Mouse (Mus musculus): ENCODE measurements around the gene Svop. TPM values are rescaled to one million over a fixed set of nuclear protein-coding genes. Genes with fewer than 3 reads are reported as not detected.
A peak's percentile ranks its signal among the peaks of the same experiment; 100 is the strongest.

Svop gene
- polyA plus RNA-seq, 1 experiment from 2014 or later: 102 TPM

DNA sequence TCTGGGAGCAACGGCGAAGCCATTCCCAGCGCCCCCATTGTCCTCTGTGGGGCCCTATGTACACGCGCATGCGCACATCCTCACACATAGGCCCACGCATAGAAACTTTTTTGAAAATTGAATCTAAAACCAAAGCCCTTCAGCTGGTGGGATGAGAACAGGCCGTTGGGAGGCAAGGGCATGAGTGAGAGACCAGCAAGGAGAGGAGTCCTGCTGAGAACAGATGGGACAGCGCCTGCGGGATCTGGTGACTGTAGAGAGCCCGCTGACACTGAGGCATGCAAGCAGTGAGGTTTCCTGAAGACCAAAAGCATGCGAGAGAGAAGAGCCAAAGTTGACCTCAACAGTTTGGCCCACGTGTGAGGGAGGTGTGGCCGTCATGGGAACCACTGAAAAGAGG, 5.9 kb downstream of the Svop start:
- no peaks in the 10 kb centered on the region for H3K9me3 ChIP-seq (ENCODE audit: control insufficient read depth, low read length)
- H3K9ac ChIP-seq (replicated peaks; ENCODE audit: low read depth, low read length): no peak overlapping the region
- H3K36me3 ChIP-seq (ENCODE audit: control insufficient read depth, insufficient read depth): no peaks in the 10 kb centered on the region
- ATAC-seq: no peak
- no peak overlapping the region for H3K4me2 ChIP-seq (ENCODE audit: low read length)
- no peak overlapping the region for H3K4me3 ChIP-seq (replicated peaks; ENCODE audit: low read length)
- peaks cover 15% of the 10 kb centered on the region for H3K4me1 ChIP-seq (replicated peaks; ENCODE audit: control insufficient read depth, insufficient read depth, low read length)
- H3K27ac ChIP-seq (ENCODE audit: low read length): no peak overlapping the region
- no peaks in the 10 kb centered on the region for H3K27me3 ChIP-seq (replicated peaks; ENCODE audit: control insufficient read depth, insufficient read depth, low read length)
- WGBS: 83% methylated on average over 14 of the region's 14 CpGs

DNA sequence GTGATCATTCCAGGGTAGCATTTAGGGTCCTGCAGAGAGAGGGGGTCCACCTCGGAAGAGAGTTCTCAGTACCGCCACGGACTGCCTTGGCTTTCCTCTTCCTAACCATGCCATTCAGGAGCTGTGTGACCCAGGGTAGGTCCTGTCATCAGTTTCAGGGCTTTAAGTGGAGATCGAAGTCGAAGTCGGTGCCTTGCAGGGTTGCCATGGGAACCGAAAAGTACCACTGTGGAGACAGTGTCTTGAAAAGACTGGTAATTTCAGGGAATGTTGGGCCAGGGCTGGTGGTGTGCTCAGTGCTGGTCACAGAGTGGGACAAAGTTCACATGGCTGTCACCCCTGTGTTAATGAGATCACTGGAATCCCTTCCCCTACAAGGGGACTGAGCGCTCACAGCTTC, 14.4 kb downstream of the Svop start:
- H3K4me2 ChIP-seq (ENCODE audit: low read length): no peak overlapping the region
- WGBS: 53% methylated on average over 8 of the region's 8 CpGs

DNA sequence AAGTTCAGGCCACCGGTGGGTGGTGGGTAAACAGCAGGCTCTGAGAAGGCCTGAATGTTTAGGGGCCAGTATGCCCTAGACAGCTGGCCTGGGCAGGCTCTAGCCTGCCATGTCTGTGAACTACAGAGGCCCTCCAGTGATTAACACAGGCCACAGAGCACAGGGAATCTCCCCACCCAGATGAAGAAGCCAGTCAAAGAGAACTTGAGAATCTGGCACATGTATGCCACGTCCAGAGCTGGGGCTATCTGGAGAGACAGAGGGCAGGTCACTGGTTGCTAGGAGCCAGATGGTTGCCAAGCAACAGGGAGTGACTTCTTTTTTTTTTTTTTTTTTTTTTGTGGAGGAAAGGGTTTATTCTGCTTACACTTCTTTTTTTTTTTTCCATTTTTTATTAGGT, 19.1 kb downstream of the Svop start:
- H3K4me2 ChIP-seq (ENCODE audit: low read length): no peak overlapping the region
- 51% methylated on average over 2 of the region's 2 CpGs for WGBS
- no peaks in the 10 kb centered on the region for H3K27me3 ChIP-seq (replicated peaks; ENCODE audit: control insufficient read depth, insufficient read depth, low read length)
- no peak overlapping the region for H3K4me3 ChIP-seq (replicated peaks; ENCODE audit: low read length)
- no peaks in the 10 kb centered on the region for H3K36me3 ChIP-seq (ENCODE audit: control insufficient read depth, insufficient read depth)
- no peak for ATAC-seq
- no peaks in the 10 kb centered on the region for H3K9me3 ChIP-seq (ENCODE audit: control insufficient read depth, low read length)
- no peak overlapping the region for H3K27ac ChIP-seq (ENCODE audit: low read length)
- no peak overlapping the region for H3K9ac ChIP-seq (replicated peaks; ENCODE audit: low read depth, low read length)
- no peaks in the 10 kb centered on the region for H3K4me1 ChIP-seq (replicated peaks; ENCODE audit: control insufficient read depth, insufficient read depth, low read length)

More for the DNA sequence above, 14.4 kb downstream of the Svop start:
- Histone ChIP-seq H3K27me3 (replicated peaks; ENCODE audit: control insufficient read depth, insufficient read depth, low read length) (no peaks in the 10 kb centered on the region), H3K4me3 (replicated peaks; ENCODE audit: low read length) (no peak overlapping the region), H3K4me1 (replicated peaks; ENCODE audit: control insufficient read depth, insufficient read depth, low read length) (no peaks in the 10 kb centered on the region), H3K36me3 (ENCODE audit: control insufficient read depth, insufficient read depth) (no peaks in the 10 kb centered on the region), H3K9me3 (ENCODE audit: control insufficient read depth, low read length) (no peaks in the 10 kb centered on the region), H3K9ac (replicated peaks; ENCODE audit: low read depth, low read length) (no peak overlapping the region), H3K27ac (ENCODE audit: low read length) (no peak overlapping the region)
- no peak for ATAC-seq

DNA sequence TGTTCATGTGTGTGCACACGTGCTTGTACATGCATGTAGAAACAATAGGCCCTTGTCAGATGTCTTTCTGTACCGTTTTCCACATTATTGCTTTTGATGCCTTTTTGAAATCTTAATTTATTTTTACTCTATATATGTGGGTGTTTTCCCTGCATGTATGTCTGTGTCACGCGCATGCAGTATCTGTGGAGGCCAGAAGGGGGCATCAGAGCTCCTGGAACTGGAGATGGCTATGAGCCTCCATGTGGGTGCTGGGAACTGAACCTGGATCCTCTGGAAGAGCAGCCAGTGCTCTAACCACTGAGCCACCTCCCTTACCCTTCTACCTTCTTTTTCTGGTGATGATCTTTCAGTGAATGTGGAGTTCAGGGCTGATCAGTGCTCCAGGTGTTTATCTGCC, 20.5 kb downstream of the Svop start:
- H3K4me3 ChIP-seq (replicated peaks; ENCODE audit: low read length): no peak overlapping the region
- ATAC-seq: no peak
- H3K9ac ChIP-seq (replicated peaks; ENCODE audit: low read depth, low read length): no peak overlapping the region
- H3K4me1 ChIP-seq (replicated peaks; ENCODE audit: control insufficient read depth, insufficient read depth, low read length): no peaks in the 10 kb centered on the region
- H3K9me3 ChIP-seq (ENCODE audit: control insufficient read depth, low read length): no peaks in the 10 kb centered on the region
- H3K4me2 ChIP-seq (ENCODE audit: low read length): no peak overlapping the region
- H3K27me3 ChIP-seq (replicated peaks; ENCODE audit: control insufficient read depth, insufficient read depth, low read length): no peaks in the 10 kb centered on the region
- no peaks in the 10 kb centered on the region for H3K36me3 ChIP-seq (ENCODE audit: control insufficient read depth, insufficient read depth)
- 95% methylated on average over 4 of the region's 4 CpGs for WGBS
- H3K27ac ChIP-seq (ENCODE audit: low read length): no peak overlapping the region

DNA sequence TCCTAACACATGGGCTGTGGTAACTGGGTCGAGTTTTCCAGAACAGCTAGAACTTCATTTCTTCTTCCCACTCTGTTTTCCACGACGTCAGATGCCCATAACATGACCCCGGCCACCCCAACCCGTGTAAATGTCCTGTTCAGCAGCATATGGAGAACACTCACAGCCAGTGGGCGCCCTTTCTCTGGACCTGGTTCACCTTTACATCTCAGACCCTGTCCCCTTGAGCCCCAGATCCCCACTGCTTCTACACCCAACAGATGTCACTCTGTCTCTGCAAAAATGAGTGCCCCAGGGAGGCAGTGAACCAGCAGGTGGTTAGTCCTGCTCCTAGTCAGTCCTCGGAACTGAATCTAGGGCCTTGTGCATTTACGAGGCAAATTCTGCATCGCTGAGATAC, 23.4 kb downstream of the Svop start:
- Histone ChIP-seq H3K4me3 (replicated peaks; ENCODE audit: low read length) (no peak overlapping the region), H3K4me2 (ENCODE audit: low read length) (no peak overlapping the region), H3K36me3 (ENCODE audit: control insufficient read depth, insufficient read depth) (peaks cover 7% of the 10 kb centered on the region; the same call in 1 of the 2 replicates), H3K9me3 (ENCODE audit: control insufficient read depth, low read length) (no peaks in the 10 kb centered on the region), H3K27me3 (replicated peaks; ENCODE audit: control insufficient read depth, insufficient read depth, low read length) (no peaks in the 10 kb centered on the region), H3K9ac (replicated peaks; ENCODE audit: low read depth, low read length) (no peak overlapping the region), H3K27ac (ENCODE audit: low read length) (no peak overlapping the region), H3K4me1 (replicated peaks; ENCODE audit: control insufficient read depth, insufficient read depth, low read length) (peaks cover 2% of the 10 kb centered on the region; the same call in 1 of the 2 replicates)
- WGBS: 80% methylated on average over 9 of the region's 9 CpGs
- ATAC-seq: no peak

DNA sequence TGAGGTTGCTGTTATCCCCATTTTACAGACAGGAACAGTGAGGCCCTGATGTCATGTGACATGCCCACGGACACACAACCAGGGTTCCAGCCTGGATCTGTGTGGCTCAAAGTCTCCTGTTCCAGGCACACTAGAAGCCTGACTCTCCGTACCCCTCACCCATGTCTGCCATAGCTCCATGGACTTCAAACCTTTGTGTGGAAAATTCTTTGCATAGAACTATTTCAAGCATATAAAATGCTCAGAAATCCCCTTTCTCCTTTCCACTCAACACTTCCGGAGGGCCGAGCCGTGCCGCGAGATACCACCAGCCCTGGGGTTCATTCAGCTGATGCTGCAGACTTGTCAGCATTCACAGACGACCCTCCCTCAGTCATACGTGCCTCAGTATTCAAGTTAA, 23.8 kb downstream of the Svop start:
- H3K4me3 ChIP-seq (replicated peaks; ENCODE audit: low read length): no peak overlapping the region
- WGBS: 82% methylated on average over 9 of the region's 9 CpGs
- H3K9ac ChIP-seq (replicated peaks; ENCODE audit: low read depth, low read length): no peak overlapping the region
- ATAC-seq: no peak
- H3K27me3 ChIP-seq (replicated peaks; ENCODE audit: control insufficient read depth, insufficient read depth, low read length): no peaks in the 10 kb centered on the region
- H3K9me3 ChIP-seq (ENCODE audit: control insufficient read depth, low read length): no peaks in the 10 kb centered on the region
- H3K27ac ChIP-seq (ENCODE audit: low read length): no peak overlapping the region
- peaks cover 11% of the 10 kb centered on the region; the same call in 1 of the 2 replicates for H3K36me3 ChIP-seq (ENCODE audit: control insufficient read depth, insufficient read depth)
- H3K4me2 ChIP-seq (ENCODE audit: low read length): no peak overlapping the region
- peaks cover 2% of the 10 kb centered on the region; the same call in 1 of the 2 replicates for H3K4me1 ChIP-seq (replicated peaks; ENCODE audit: control insufficient read depth, insufficient read depth, low read length)

DNA sequence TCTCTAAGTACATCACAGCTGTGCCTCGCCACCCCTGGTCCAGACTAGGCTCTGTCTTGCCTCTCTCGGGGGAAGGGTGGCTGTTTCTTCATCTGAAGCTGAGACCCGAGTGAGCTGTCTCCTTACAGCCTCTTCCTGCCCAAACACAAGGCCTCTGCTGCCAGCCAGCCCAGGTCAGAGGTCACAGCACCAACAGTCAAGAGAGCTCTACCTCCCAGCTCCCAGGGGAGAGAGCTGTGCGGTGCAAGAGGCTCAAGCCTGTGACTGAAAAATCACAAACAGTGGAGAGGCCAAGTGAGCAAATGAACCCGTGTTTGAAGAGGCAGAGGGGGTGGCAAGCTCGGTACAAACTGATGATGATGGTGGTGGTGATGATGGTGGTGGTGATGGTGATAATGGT, 24.8 kb downstream of the Svop start:
- H3K27me3 ChIP-seq (replicated peaks; ENCODE audit: control insufficient read depth, insufficient read depth, low read length): no peaks in the 10 kb centered on the region
- no peak overlapping the region for H3K27ac ChIP-seq (ENCODE audit: low read length)
- no peak overlapping the region for H3K4me3 ChIP-seq (replicated peaks; ENCODE audit: low read length)
- no peak overlapping the region for H3K9ac ChIP-seq (replicated peaks; ENCODE audit: low read depth, low read length)
- peaks cover 11% of the 10 kb centered on the region; the same call in 1 of the 2 replicates for H3K36me3 ChIP-seq (ENCODE audit: control insufficient read depth, insufficient read depth)
- no peak for ATAC-seq
- no peak overlapping the region for H3K4me2 ChIP-seq (ENCODE audit: low read length)
- peaks cover 2% of the 10 kb centered on the region; the same call in 1 of the 2 replicates for H3K4me1 ChIP-seq (replicated peaks; ENCODE audit: control insufficient read depth, insufficient read depth, low read length)
- 49% methylated on average over 6 of the region's 6 CpGs for WGBS
- no peaks in the 10 kb centered on the region for H3K9me3 ChIP-seq (ENCODE audit: control insufficient read depth, low read length)

DNA sequence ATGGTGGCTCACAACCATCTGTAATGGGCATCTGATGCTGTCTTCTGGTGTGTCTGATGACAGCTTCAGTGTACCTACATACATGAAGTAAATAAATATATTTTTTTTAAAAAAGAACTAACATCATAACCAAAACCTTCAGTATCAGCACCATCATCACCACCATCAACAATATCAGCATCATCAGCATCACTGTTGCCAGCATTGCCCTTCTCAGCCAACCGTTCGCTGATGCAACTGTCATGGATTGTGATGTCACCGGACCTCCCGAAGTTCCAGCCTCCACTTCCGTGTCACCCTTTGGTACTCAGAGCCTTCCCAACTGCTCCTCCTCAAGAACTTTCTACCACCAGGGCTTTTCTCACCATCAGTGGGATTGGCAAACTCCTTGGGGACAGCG, 26.2 kb downstream of the Svop start, which contains the start of gene Usp30:
Gene Usp30, plus strand, starts transcription at position 301 of the 400 bp plus-strand sequence.
- Histone ChIP-seq H3K4me3 (replicated peaks; ENCODE audit: low read length) (no peak within 1 kb of the TSS), H3K4me2 (ENCODE audit: low read length) (no peak within 1 kb of the TSS), H3K9me3 (ENCODE audit: control insufficient read depth, low read length) (no peaks in the 10 kb centered on the region), H3K4me1 (replicated peaks; ENCODE audit: control insufficient read depth, insufficient read depth, low read length) (peaks cover 2% of the 10 kb centered on the region; the same call in 1 of the 2 replicates), H3K27me3 (replicated peaks; ENCODE audit: control insufficient read depth, insufficient read depth, low read length) (no peaks in the 10 kb centered on the region), H3K36me3 (ENCODE audit: control insufficient read depth, insufficient read depth) (peaks cover 11% of the 10 kb centered on the region; the same call in 1 of the 2 replicates), H3K27ac (ENCODE audit: low read length) (no peak within 1 kb of the TSS), H3K9ac (replicated peaks; ENCODE audit: low read depth, low read length) (no peak within 1 kb of the TSS)
- 94% methylated on average over 6 of the region's 6 CpGs for WGBS
- ATAC-seq: no peak

DNA sequence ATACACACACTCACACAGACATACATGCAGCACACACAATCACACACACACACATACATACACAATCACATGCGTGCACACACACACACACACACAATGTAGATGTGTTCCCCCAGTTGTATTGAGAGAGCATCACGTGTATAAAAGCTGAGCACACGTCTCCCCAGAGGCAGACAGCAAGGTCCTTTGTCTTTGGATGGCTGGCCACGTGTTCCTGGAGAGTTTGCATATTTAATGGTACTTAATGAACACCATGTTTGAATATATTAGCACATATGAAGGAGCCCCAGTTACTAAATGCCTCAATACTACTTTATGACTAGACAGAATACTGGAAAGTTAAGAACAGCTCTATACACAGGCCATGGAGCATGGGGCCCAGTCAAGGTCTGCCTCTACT, 27.4 kb downstream of the Svop start:
- no peak overlapping the region for H3K9ac ChIP-seq (replicated peaks; ENCODE audit: low read depth, low read length)
- H3K27ac ChIP-seq (ENCODE audit: low read length): no peak overlapping the region; the same call in 1 of the 2 replicates
- peak; percentile 49 for ATAC-seq
- H3K4me1 ChIP-seq (replicated peaks; ENCODE audit: control insufficient read depth, insufficient read depth, low read length): peaks cover 2% of the 10 kb centered on the region; the same call in 1 of the 2 replicates
- peaks cover 11% of the 10 kb centered on the region; the same call in 1 of the 2 replicates for H3K36me3 ChIP-seq (ENCODE audit: control insufficient read depth, insufficient read depth)
- no peak overlapping the region for H3K4me3 ChIP-seq (replicated peaks; ENCODE audit: low read length)
- no peaks in the 10 kb centered on the region for H3K27me3 ChIP-seq (replicated peaks; ENCODE audit: control insufficient read depth, insufficient read depth, low read length)
- no peak overlapping the region for H3K4me2 ChIP-seq (ENCODE audit: low read length)
- H3K9me3 ChIP-seq (ENCODE audit: control insufficient read depth, low read length): no peaks in the 10 kb centered on the region
- 50% methylated on average over 4 of the region's 4 CpGs for WGBS

DNA sequence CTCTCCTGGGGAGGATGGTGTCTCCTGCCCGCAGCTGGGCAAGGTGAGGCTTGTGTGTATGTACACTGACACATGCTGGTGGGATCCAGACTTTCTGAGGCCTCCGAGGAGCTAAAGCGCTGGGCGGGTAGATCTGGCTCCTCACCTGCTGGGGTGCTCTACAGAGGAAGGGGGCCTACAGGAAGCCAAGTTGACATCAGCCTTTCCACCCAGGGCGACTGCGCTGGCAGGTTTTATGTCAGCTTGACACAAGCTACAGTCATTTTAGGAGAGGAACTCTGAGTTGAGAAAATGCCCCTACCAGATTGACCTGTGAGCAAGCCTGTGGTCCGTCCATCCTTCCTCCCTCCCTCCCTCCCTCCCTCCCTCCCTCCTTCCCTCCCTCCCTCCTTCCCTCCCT, 29.7 kb downstream of the Svop start:
- H3K9me3 ChIP-seq (ENCODE audit: control insufficient read depth, low read length): no peaks in the 10 kb centered on the region
- no peak overlapping the region for H3K4me3 ChIP-seq (replicated peaks; ENCODE audit: low read length)
- H3K27me3 ChIP-seq (replicated peaks; ENCODE audit: control insufficient read depth, insufficient read depth, low read length): no peaks in the 10 kb centered on the region
- H3K4me2 ChIP-seq (ENCODE audit: low read length): no peak overlapping the region
- H3K27ac ChIP-seq (ENCODE audit: low read length): no peak overlapping the region
- no peak for ATAC-seq
- 58% methylated on average over 7 of the region's 7 CpGs for WGBS
- H3K4me1 ChIP-seq (replicated peaks; ENCODE audit: control insufficient read depth, insufficient read depth, low read length): peaks cover 5% of the 10 kb centered on the region; the same call in 1 of the 2 replicates
- peaks cover 14% of the 10 kb centered on the region; the same call in 1 of the 2 replicates for H3K36me3 ChIP-seq (ENCODE audit: control insufficient read depth, insufficient read depth)
- no peak overlapping the region for H3K9ac ChIP-seq (replicated peaks; ENCODE audit: low read depth, low read length)

All from forebrain, embryonic 16.5 days (tissue).